8 mouse cellular contexts compared by ENCODE assay signal in genomic region chr14:27166751-27167150, GRCm38 (mm10). TPM values are rescaled to one million over a fixed set of nuclear protein-coding genes. Genes with fewer than 3 reads are reported as not detected.
DNase-seq lines count a peak whose midpoint lies in the region; ATAC-seq lines count a peak whose summit lies in the region.

No protein-coding gene starts in this region.

- H3K4me1 ChIP-seq in heart, embryonic 16.5 days (ENCODE audit: control insufficient read depth, insufficient read depth, low read length), result peaks cover 37% of the 10 kb centered on the region

- no peaks in the 10 kb centered on the region for H3K9me3 ChIP-seq in heart, embryonic 16.5 days (replicated peaks; ENCODE audit: control insufficient read depth, low read length)

- ATAC-seq in heart, embryonic 16.5 days (replicated peaks; ENCODE audit: extremely low read depth, insufficient read depth, low FRiP score), result peak; percentile 4; the same call in 1 of the 2 replicates
- no peak for ATAC-seq in granulocyte monocyte progenitor cell, adult 5-6 weeks (replicated peaks; ENCODE audit: poor library complexity, severe bottlenecking)

- peak overlapping the region; percentile 72 for H3K27ac ChIP-seq in heart, embryonic 16.5 days (ENCODE audit: low read length)

- 57% methylated on average over 8 of the region's 8 CpGs for WGBS in heart, embryonic 16.5 days

- H3K36me3 ChIP-seq in heart, embryonic 16.5 days (ENCODE audit: control insufficient read depth, insufficient read depth), result no peaks in the 10 kb centered on the region

- no peaks in the 10 kb centered on the region; the same call in 1 of the 2 replicates for H3K27me3 ChIP-seq in heart, embryonic 16.5 days (ENCODE audit: control insufficient read depth, insufficient read depth, low read length)

- no peak overlapping the region for H3K4me2 ChIP-seq in heart, embryonic 16.5 days (ENCODE audit: low read depth, low read length)

- intact Hi-C loops in gastrocnemius, postnatal 14 days (cut with DNase I; ENCODE audit: low total_unique reads), result no loop called here
- intact Hi-C loops in left cerebral cortex, postnatal 10 days (cut with DNase I), result no loop called here

- DNase-seq in gastrocnemius, postnatal 14 days, result peak; percentile 37
- no peak for DNase-seq in gastrocnemius, adult 18-20 months (ENCODE audit: low spot score)
- peak; percentile 89 for DNase-seq in Muller cell, postnatal 12 days (ENCODE audit: inconsistent ontology term)
- DNase-seq in left cerebral cortex, postnatal 10 days (ENCODE audit: extremely low spot score in 1 of 2, low spot score in 2 of 2), result peak; percentile 77
- no peak for DNase-seq in urinary bladder, adult 2 months (ENCODE audit: low spot score)
- DNase-seq in embryo, embryonic 9.5 days (ENCODE audit: extremely low spot score), result no peak

- H3K9ac ChIP-seq in heart, embryonic 16.5 days (ENCODE audit: low read length), result peak overlapping the region; percentile 3; the same call in 1 of the 2 replicates

- H3K4me3 ChIP-seq in heart, embryonic 16.5 days (ENCODE audit: low read length), result no peak overlapping the region

RNA-seq across cellular contexts. Expression of gene Arhgef3, which starts 52.1 kb away (rescaled TPM):
- 10 to 100 TPM; 15.1 to 15.8 TPM for total RNA-seq in gastrocnemius, postnatal 14 days (2021)
- 10 to 100 TPM; 11.4 to 20.5 TPM for total RNA-seq in gastrocnemius, adult 18-20 months (2021)
- 17.1 and 18.5 TPM in 2 replicates for polyA plus RNA-seq in heart, embryonic 16.5 days (2015; fragmentation: Nextera tagmentation; extraction: Ambion mirVana)
- total RNA-seq in left cerebral cortex, postnatal 10 days (2021), result 10 to 100 TPM; 37.4 to 41.2 TPM
- 30.4 and 36.6 TPM in 2 replicates for polyA plus RNA-seq in urinary bladder, adult 2 months (2012; rRNA removed)
- total RNA-seq in granulocyte monocyte progenitor cell, adult 5-6 weeks (2014; fragmentation: Nextera tagmentation), result 14.5 and 14.7 TPM in 2 replicates
- 13.8 and 20.3 TPM in 2 replicates for total RNA-seq in granulocyte monocyte progenitor cell, adult 5-6 weeks (2017)

Comparison
In these comparisons a context has a peak if more than half of its experiments do, and no peak if none do; other contexts are left out.
1. DNase-seq: peak in gastrocnemius, postnatal 14 days (single experiment), Muller cell, postnatal 12 days (single experiment) and left cerebral cortex, postnatal 10 days (2 of 2); none in gastrocnemius, adult 18-20 months (single experiment), urinary bladder, adult 2 months (single experiment) and embryo, embryonic 9.5 days (single experiment).